Mouse (Mus musculus): Measurements from ENCODE around the gene Mcat. TPM values are rescaled to one million over a fixed set of nuclear protein-coding genes. Genes with fewer than 3 reads are reported as not detected.

Mcat gene
- total RNA-seq, 1 experiment from 2014 or later: 1.1 TPM

- ATAC-seq (replicated peaks; ENCODE audit: insufficient number of reproducible peaks, low FRiP score, low TSS enrichment, poor library complexity, severe bottlenecking): no peak
These were observed 9.8 kb downstream of the Mcat start for GRCm38 (mm10) chr15:83553831-83554230.

- no peak for ATAC-seq (replicated peaks; ENCODE audit: insufficient number of reproducible peaks, low FRiP score, low TSS enrichment, poor library complexity, severe bottlenecking)
These were observed 13.4 kb downstream of the Mcat start for GRCm38 (mm10) chr15:83550137-83550536.

- ATAC-seq (replicated peaks; ENCODE audit: insufficient number of reproducible peaks, low FRiP score, low TSS enrichment, poor library complexity, severe bottlenecking): no peak
These were observed 16.4 kb downstream of the Mcat start for GRCm38 (mm10) chr15:83547144-83547543.

- no peak for ATAC-seq (replicated peaks; ENCODE audit: insufficient number of reproducible peaks, low FRiP score, low TSS enrichment, poor library complexity, severe bottlenecking)
These were observed 17.6 kb downstream of the Mcat start for GRCm38 (mm10) chr15:83546029-83546428.

GRCm38 (mm10) chr15:83541647-83542287 is 21.8 kb downstream of the Mcat start:
- no peak for ATAC-seq (replicated peaks; ENCODE audit: insufficient number of reproducible peaks, low FRiP score, low TSS enrichment, poor library complexity, severe bottlenecking)

GRCm38 (mm10) chr15:83539905-83540304 is 23.7 kb downstream of the Mcat start:
- no peak for ATAC-seq (replicated peaks; ENCODE audit: insufficient number of reproducible peaks, low FRiP score, low TSS enrichment, poor library complexity, severe bottlenecking)

GRCm38 (mm10) chr15:83538855-83539254 is 24.7 kb downstream of the Mcat start:
- no peak for ATAC-seq (replicated peaks; ENCODE audit: insufficient number of reproducible peaks, low FRiP score, low TSS enrichment, poor library complexity, severe bottlenecking)

- no peak for ATAC-seq (replicated peaks; ENCODE audit: insufficient number of reproducible peaks, low FRiP score, low TSS enrichment, poor library complexity, severe bottlenecking)
These were observed 27.7 kb downstream of the Mcat start for GRCm38 (mm10) chr15:83535890-83536231.

GRCm38 (mm10) chr15:83534960-83535889 is 28.4 kb downstream of the Mcat start:
- no peak for ATAC-seq (replicated peaks; ENCODE audit: insufficient number of reproducible peaks, low FRiP score, low TSS enrichment, poor library complexity, severe bottlenecking)

- ATAC-seq (replicated peaks; ENCODE audit: insufficient number of reproducible peaks, low FRiP score, low TSS enrichment, poor library complexity, severe bottlenecking): no peak
These were observed 31.0 kb downstream of the Mcat start for GRCm38 (mm10) chr15:83532606-83533005.

GRCm38 (mm10) chr15:83531961-83532469 is 31.6 kb downstream of the Mcat start:
- no peak for ATAC-seq (replicated peaks; ENCODE audit: insufficient number of reproducible peaks, low FRiP score, low TSS enrichment, poor library complexity, severe bottlenecking)

- ATAC-seq (replicated peaks; ENCODE audit: insufficient number of reproducible peaks, low FRiP score, low TSS enrichment, poor library complexity, severe bottlenecking): no peak
These were observed 32.9 kb downstream of the Mcat start for GRCm38 (mm10) chr15:83530688-83531087.

GRCm38 (mm10) chr15:83530233-83530632 is 33.4 kb downstream of the Mcat start:
- ATAC-seq (replicated peaks; ENCODE audit: insufficient number of reproducible peaks, low FRiP score, low TSS enrichment, poor library complexity, severe bottlenecking): no peak

GRCm38 (mm10) chr15:83529765-83530164 is 33.8 kb downstream of the Mcat start:
- ATAC-seq (replicated peaks; ENCODE audit: insufficient number of reproducible peaks, low FRiP score, low TSS enrichment, poor library complexity, severe bottlenecking): no peak

GRCm38 (mm10) chr15:83528892-83529291 is 34.7 kb downstream of the Mcat start:
- ATAC-seq (replicated peaks; ENCODE audit: insufficient number of reproducible peaks, low FRiP score, low TSS enrichment, poor library complexity, severe bottlenecking): no peak

GRCm38 (mm10) chr15:83527747-83528146 is 35.8 kb downstream of the Mcat start:
- no peak for ATAC-seq (replicated peaks; ENCODE audit: insufficient number of reproducible peaks, low FRiP score, low TSS enrichment, poor library complexity, severe bottlenecking)

GRCm38 (mm10) chr15:83527092-83527437 is 36.5 kb downstream of the Mcat start:
- no peak for ATAC-seq (replicated peaks; ENCODE audit: insufficient number of reproducible peaks, low FRiP score, low TSS enrichment, poor library complexity, severe bottlenecking)

GRCm38 (mm10) chr15:83526424-83527091 is 37.0 kb downstream of the Mcat start, which contains the start of gene Bik:
Gene Bik, plus strand, starts transcription at chr15:83526862.
- ATAC-seq (replicated peaks; ENCODE audit: insufficient number of reproducible peaks, low FRiP score, low TSS enrichment, poor library complexity, severe bottlenecking): no peak

GRCm38 (mm10) chr15:83524333-83524729 is 39.3 kb downstream of the Mcat start:
- no peak for ATAC-seq (replicated peaks; ENCODE audit: insufficient number of reproducible peaks, low FRiP score, low TSS enrichment, poor library complexity, severe bottlenecking)

Measured in monocyte, adult 5-6 weeks (primary cell).